Mouse (Mus musculus) olfactory bulb, adult 2 months (tissue): Measurements from ENCODE around the gene Hoxc8. TPM values are rescaled to one million over a fixed set of nuclear protein-coding genes. Genes with fewer than 3 reads are reported as not detected.

Experiments
- H3K27ac ChIP-seq: fragments of 200-500 bp; 2 replicates; pipeline ENCODE4 v1.5.1; 2012; ENCODE audit warnings: low read depth, low read length; ENCODE audit not compliant: insufficient read depth
- H3K4me1 ChIP-seq: fragments of 200-500 bp; 2 replicates; pipeline ENCODE4 v1.6.1; 2012; ENCODE audit warnings: low read length; ENCODE audit not compliant: control insufficient read depth, insufficient read depth
- H3K4me3 ChIP-seq: fragments of 200-500 bp; 2 replicates; pipeline ENCODE4 v1.5.1; 2012; ENCODE audit warnings: mild to moderate bottlenecking, low read depth, low read length, moderate library complexity; ENCODE audit not compliant: insufficient read depth
- CTCF ChIP-seq: fragments of 200-500 bp; IDR thresholded peaks from 2 replicates; pipeline ENCODE4 v1.5.1; 2012; ENCODE audit warnings: low read depth, mild to moderate bottlenecking, low read length, moderate library complexity; ENCODE audit not compliant: insufficient read depth
- POLR2A ChIP-seq: fragments of 200-500 bp; IDR thresholded peaks from 2 replicates; pipeline ENCODE4 v1.6.1; 2012; ENCODE audit warnings: mild to moderate bottlenecking, low read depth, low read length, moderate library complexity; ENCODE audit not compliant: insufficient read depth
- WGBS: fragments of 180-500 bp; shearing (Covaris S2); methylation state at CpG from one replicate; pipeline ENCODE4 v1.1.7; 2018; 5-methylcytosine and 5-hydroxymethylcytosine counted together
- polyA plus RNA-seq: library from polyadenylated mRNA; stranded (reverse); fragments of >200 nt; gene quantifications from 2 replicates; pipeline ENCODE4 v1.2.4, GENCODE M21; 2012; ENCODE audit warnings: low replicate concordance; ENCODE audit not compliant: missing spikeins, insufficient read depth, insufficient read length

Gene Hoxc8
- polyA plus RNA-seq, 1 experiment: not detected

- H3K4me3 ChIP-seq: no peak overlapping the region
- 3% methylated on average over 27 of the region's 27 CpGs for WGBS
- no peak for TF ChIP-seq POLR2A
- TF ChIP-seq CTCF: no peak
- H3K4me1 ChIP-seq: peaks cover 5% of the 10 kb centered on the region; the same call in 1 of the 2 replicates
- no peak overlapping the region for H3K27ac ChIP-seq
These were observed 19.1 kb downstream of the Hoxc8 start for GRCm38 (mm10) chr15:103009265-103010111.

DNA sequence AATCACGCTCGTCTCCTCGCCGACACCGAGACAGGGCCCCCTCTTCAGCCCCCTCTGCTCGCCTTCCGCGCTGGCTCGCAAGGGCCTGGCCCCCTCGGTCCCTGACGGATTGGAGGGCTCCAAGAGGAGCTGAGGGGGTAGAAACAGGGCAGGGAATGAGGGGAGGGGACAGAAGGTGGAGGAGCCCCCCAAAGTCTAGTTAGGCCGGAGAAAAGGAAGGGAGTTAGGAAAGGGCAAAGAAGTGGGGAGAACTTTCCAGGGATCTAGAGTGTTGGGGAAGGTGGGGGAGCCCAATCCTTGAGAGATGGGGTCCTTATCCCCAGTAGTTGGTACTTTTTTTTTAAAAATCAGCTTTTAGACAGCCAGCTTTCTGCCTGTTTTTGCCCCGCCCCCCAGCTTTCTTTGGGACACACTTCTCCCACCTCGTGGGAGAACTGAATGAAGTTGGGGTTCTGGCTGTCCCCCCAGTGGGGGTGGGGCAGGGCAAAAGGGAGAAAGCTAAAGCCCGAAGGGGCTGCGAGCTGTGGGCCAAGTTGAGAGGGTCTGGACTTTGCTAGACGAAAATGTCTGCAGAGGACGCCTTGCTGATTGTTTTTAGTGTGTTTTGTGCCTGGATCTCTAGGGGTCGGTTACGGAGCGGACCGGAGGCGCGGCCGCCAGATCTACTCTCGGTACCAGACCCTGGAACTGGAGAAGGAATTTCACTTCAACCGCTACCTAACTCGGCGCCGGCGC, 19.9 kb downstream of the Hoxc8 start:
- WGBS: 2% methylated on average over 31 of the region's 31 CpGs
- Histone ChIP-seq H3K4me3 (no peak overlapping the region), H3K27ac (no peak overlapping the region), H3K4me1 (peaks cover 5% of the 10 kb centered on the region; the same call in 1 of the 2 replicates)
- TF ChIP-seq POLR2A (no peak), CTCF (no peak)

DNA sequence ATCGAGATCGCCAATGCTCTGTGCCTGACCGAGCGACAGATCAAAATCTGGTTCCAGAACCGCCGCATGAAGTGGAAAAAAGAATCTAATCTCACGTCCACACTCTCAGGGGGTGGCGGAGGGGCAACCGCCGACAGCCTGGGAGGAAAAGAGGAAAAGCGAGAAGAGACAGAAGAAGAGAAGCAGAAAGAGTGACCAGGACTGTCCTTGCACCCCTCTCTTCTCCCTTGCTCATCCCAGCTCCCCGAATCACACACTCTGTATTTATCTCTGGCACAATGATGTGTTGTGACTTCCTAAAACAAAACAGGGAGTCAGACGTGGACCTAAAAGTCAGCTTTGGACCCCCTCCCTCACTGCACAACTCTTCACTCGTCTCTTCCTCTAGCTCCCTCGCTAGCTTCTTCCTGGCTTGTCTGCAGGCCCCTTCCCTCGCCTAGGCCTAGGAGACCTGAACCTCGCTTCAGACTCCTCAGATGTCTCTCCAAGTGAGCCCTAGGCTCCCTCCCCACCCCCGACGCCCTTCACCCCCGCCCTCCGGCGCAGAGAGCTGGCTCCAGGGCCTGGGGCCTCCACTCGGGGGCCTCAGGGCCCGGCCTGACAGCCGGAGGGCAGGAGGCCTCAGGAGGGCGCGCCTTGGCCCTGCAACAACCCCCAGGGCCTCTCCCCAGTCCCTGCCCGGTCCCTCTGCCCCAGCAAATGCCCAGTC, 20.6 kb downstream of the Hoxc8 start:
- WGBS: 4% methylated on average over 28 of the region's 28 CpGs
- Histone ChIP-seq H3K27ac (no peak overlapping the region), H3K4me3 (no peak overlapping the region), H3K4me1 (peaks cover 5% of the 10 kb centered on the region; the same call in 1 of the 2 replicates)
- no peak for TF ChIP-seq CTCF
- no peak for TF ChIP-seq POLR2A

- no peak overlapping the region for H3K4me3 ChIP-seq
- H3K27ac ChIP-seq: no peak overlapping the region
- H3K4me1 ChIP-seq: peaks cover 5% of the 10 kb centered on the region; the same call in 1 of the 2 replicates
- WGBS: 7% methylated on average over 26 of the region's 26 CpGs
- no peak for TF ChIP-seq CTCF
- TF ChIP-seq POLR2A: no peak
These were observed 21.6 kb downstream of the Hoxc8 start for GRCm38 (mm10) chr15:103011928-103012486.

GRCm38 (mm10) chr15:103013238-103013984, 23.0 kb downstream of the Hoxc8 start:
- 4% methylated on average over 17 of the region's 17 CpGs for WGBS
- no peak overlapping the region for H3K27ac ChIP-seq
- H3K4me3 ChIP-seq: no peak overlapping the region

GRCm38 (mm10) chr15:103014166-103015008, 24.0 kb downstream of the Hoxc8 start:
- no peak for TF ChIP-seq POLR2A
- TF ChIP-seq CTCF: no peak
- WGBS: 1% methylated on average over 57 of the region's 57 CpGs
- H3K27ac ChIP-seq: no peak overlapping the region
- H3K4me3 ChIP-seq: no peak overlapping the region
- peaks cover 5% of the 10 kb centered on the region; the same call in 1 of the 2 replicates for H3K4me1 ChIP-seq

More at GRCm38 (mm10) chr15:103013238-103013984, 23.0 kb downstream of the Hoxc8 start:
- H3K4me1 ChIP-seq: peaks cover 5% of the 10 kb centered on the region; the same call in 1 of the 2 replicates
- TF ChIP-seq POLR2A: no peak
- TF ChIP-seq CTCF: peak; percentile 78; the same call in 1 of the 2 replicates

GRCm38 (mm10) chr15:103015009-103015399, 24.6 kb downstream of the Hoxc8 start:
- TF ChIP-seq CTCF (no peak), POLR2A (no peak)
- no peak overlapping the region for H3K4me3 ChIP-seq
- H3K4me1 ChIP-seq: peaks cover 5% of the 10 kb centered on the region; the same call in 1 of the 2 replicates
- 5% methylated on average over 28 of the region's 28 CpGs for WGBS
- H3K27ac ChIP-seq: no peak overlapping the region
